Mouse (Mus musculus) liver, embryonic 12.5 days (tissue): ENCODE measurements around the gene March9. TPM values are rescaled to one million over a fixed set of nuclear protein-coding genes. Genes with fewer than 3 reads are reported as not detected.

ENCODE experiments used
- ATAC-seq: fragments of 200-750 bp; cut with Nextera tagmentation; 2 replicates; pipeline ENCODE4 v1.8.0; 2017; ENCODE audit warnings: moderate number of reproducible peaks, mild to moderate bottlenecking, moderate library complexity
- H3K27ac ChIP-seq: fragments of 300-500 bp; sonication (generic); 2 replicates; pipeline ENCODE4 v1.5.1; 2016; ENCODE audit warnings: mild to moderate bottlenecking
- H3K27me3 ChIP-seq: fragments of 300-500 bp; sonication (generic); replicated peaks from 2 replicates; pipeline ENCODE4 v1.6.1; 2016; ENCODE audit warnings: mild to moderate bottlenecking, moderate library complexity
- H3K36me3 ChIP-seq: fragments of 300-500 bp; sonication (generic); 2 replicates; pipeline ENCODE4 v1.6.1; 2016; ENCODE audit warnings: mild to moderate bottlenecking, moderate library complexity
- H3K4me1 ChIP-seq: fragments of 300-500 bp; sonication (generic); 2 replicates; pipeline ENCODE4 v1.6.1; 2016
- H3K4me2 ChIP-seq: fragments of 300-500 bp; sonication (generic); 2 replicates; pipeline ENCODE4 v1.6.1; 2016; ENCODE audit warnings: mild to moderate bottlenecking, moderate library complexity
- H3K4me3 ChIP-seq: fragments of 300-500 bp; sonication (generic); 2 replicates; pipeline ENCODE4 v1.5.1; 2016; ENCODE audit warnings: mild to moderate bottlenecking, moderate library complexity
- H3K9ac ChIP-seq: fragments of 300-500 bp; sonication (generic); 2 replicates; pipeline ENCODE4 v1.6.1; 2016; ENCODE audit warnings: mild to moderate bottlenecking, moderate library complexity
- H3K9me3 ChIP-seq: fragments of 300-500 bp; sonication (generic); replicated peaks from 2 replicates; pipeline ENCODE4 v1.6.1; 2016; ENCODE audit warnings: mild to moderate bottlenecking, moderate library complexity
- WGBS: fragments of 180-500 bp; shearing (Covaris S2); methylation state at CpG from one replicate; pipeline ENCODE4 v1.1.7; 2016; ENCODE audit not compliant: insufficient replicate concordance; 5-methylcytosine and 5-hydroxymethylcytosine counted together
- polyA plus RNA-seq: library from polyadenylated mRNA; unstranded; fragments of >200 nt; fragmentation: Nextera tagmentation; extraction: Ambion mirVana; gene quantifications from 2 replicates; pipeline ENCODE4 v1.2.1, GENCODE M21; 2016

Gene March9
- 0.06 and 0.20 TPM in 2 replicates for polyA plus RNA-seq

GRCm38 (mm10) chr10:127059968-127060916 is at the start of gene March9:
TSS of gene March9 (minus strand) at chr10:127060184.
- no peak within 1 kb of the TSS for H3K27ac ChIP-seq
- H3K9ac ChIP-seq = peak within 1 kb of the TSS; percentile 64
- H3K36me3 ChIP-seq = peaks cover 8% of the 10 kb centered on the region
- H3K27me3 ChIP-seq = peaks cover 74% of the 10 kb centered on the region
- H3K4me2 ChIP-seq = peak within 1 kb of the TSS; percentile 98
- 3% methylated on average over 32 of the region's 72 CpGs for WGBS
- H3K4me1 ChIP-seq = peaks cover 48% of the 10 kb centered on the region
- ATAC-seq = no peak
- H3K9me3 ChIP-seq = no peaks in the 10 kb centered on the region
- peak within 1 kb of the TSS; percentile 67 for H3K4me3 ChIP-seq

- Histone ChIP-seq H3K4me1 (peaks cover 39% of the 10 kb centered on the region), H3K4me3 (no peak overlapping the region), H3K36me3 (peaks cover 49% of the 10 kb centered on the region), H3K9ac (no peak overlapping the region), H3K27me3 (no peaks in the 10 kb centered on the region), H3K9me3 (no peaks in the 10 kb centered on the region), H3K4me2 (peak overlapping the region; percentile 49), H3K27ac (peak overlapping the region; percentile 59)
- 34% methylated on average over 3 of the region's 3 CpGs for WGBS
- ATAC-seq = peak; percentile 61
Observed at GRCm38 (mm10) chr10:127108262-127108583, 48.2 kb upstream of the March9 start.

GRCm38 (mm10) chr10:127107563-127108261 is 47.7 kb upstream of the March9 start:
- no peaks in the 10 kb centered on the region for H3K27me3 ChIP-seq
- no peak overlapping the region for H3K4me3 ChIP-seq
- no peaks in the 10 kb centered on the region for H3K9me3 ChIP-seq
- peaks cover 44% of the 10 kb centered on the region for H3K36me3 ChIP-seq
- H3K4me1 ChIP-seq = peaks cover 43% of the 10 kb centered on the region
- peak overlapping the region; percentile 49 for H3K4me2 ChIP-seq
- H3K27ac ChIP-seq = peak overlapping the region; percentile 59
- H3K9ac ChIP-seq = no peak overlapping the region
- peak; percentile 82 for ATAC-seq
- WGBS = 35% methylated on average over 16 of the region's 16 CpGs

GRCm38 (mm10) chr10:127103631-127104030 is 43.6 kb upstream of the March9 start:
- Histone ChIP-seq H3K27me3 (no peaks in the 10 kb centered on the region), H3K4me1 (peaks cover 56% of the 10 kb centered on the region), H3K27ac (no peak overlapping the region), H3K9me3 (no peaks in the 10 kb centered on the region), H3K36me3 (peaks cover 43% of the 10 kb centered on the region), H3K4me2 (no peak overlapping the region), H3K9ac (no peak overlapping the region), H3K4me3 (no peak overlapping the region)
- no peak for ATAC-seq
- WGBS = 26% methylated on average over 7 of the region's 7 CpGs

- H3K27me3 ChIP-seq = no peaks in the 10 kb centered on the region
- no peak overlapping the region for H3K9ac ChIP-seq
- H3K36me3 ChIP-seq = peaks cover 55% of the 10 kb centered on the region
- no peak overlapping the region for H3K4me2 ChIP-seq
- WGBS = 52% methylated on average over 6 of the region's 6 CpGs
- H3K9me3 ChIP-seq = no peaks in the 10 kb centered on the region
- ATAC-seq = no peak
- H3K4me3 ChIP-seq = no peak overlapping the region
- H3K27ac ChIP-seq = no peak overlapping the region
- peaks cover 44% of the 10 kb centered on the region for H3K4me1 ChIP-seq
Observed at GRCm38 (mm10) chr10:127101151-127101550, 41.2 kb upstream of the March9 start.

GRCm38 (mm10) chr10:127100414-127100813 is 40.4 kb upstream of the March9 start:
- Histone ChIP-seq H3K4me3 (no peak overlapping the region), H3K36me3 (peaks cover 57% of the 10 kb centered on the region), H3K27me3 (no peaks in the 10 kb centered on the region), H3K4me2 (peak overlapping the region; percentile 35), H3K9me3 (no peaks in the 10 kb centered on the region), H3K27ac (peak overlapping the region; percentile 62), H3K4me1 (peaks cover 44% of the 10 kb centered on the region), H3K9ac (no peak overlapping the region)
- ATAC-seq = peak; percentile 73
- 27% methylated on average over 8 of the region's 8 CpGs for WGBS

GRCm38 (mm10) chr10:127099868-127100267 is 39.9 kb upstream of the March9 start:
- 76% methylated on average over 15 of the region's 15 CpGs for WGBS

GRCm38 (mm10) chr10:127099191-127099590 is 39.2 kb upstream of the March9 start:
- Histone ChIP-seq H3K4me2 (no peak overlapping the region), H3K27ac (no peak overlapping the region), H3K9ac (no peak overlapping the region), H3K4me1 (peaks cover 41% of the 10 kb centered on the region), H3K4me3 (no peak overlapping the region), H3K27me3 (no peaks in the 10 kb centered on the region), H3K9me3 (no peaks in the 10 kb centered on the region), H3K36me3 (peaks cover 57% of the 10 kb centered on the region)
- ATAC-seq = no peak
- 77% methylated on average over 10 of the region's 10 CpGs for WGBS

More at GRCm38 (mm10) chr10:127099868-127100267, 39.9 kb upstream of the March9 start:
- peaks cover 58% of the 10 kb centered on the region for H3K36me3 ChIP-seq
- peak overlapping the region; percentile 35 for H3K4me2 ChIP-seq
- no peak overlapping the region for H3K9ac ChIP-seq
- no peak for ATAC-seq
- no peaks in the 10 kb centered on the region for H3K9me3 ChIP-seq
- peaks cover 44% of the 10 kb centered on the region for H3K4me1 ChIP-seq
- no peaks in the 10 kb centered on the region for H3K27me3 ChIP-seq
- no peak overlapping the region for H3K4me3 ChIP-seq
- H3K27ac ChIP-seq = 0 out of 2 replicates have a peak overlapping the region, but pooled peaks have one; percentile 62

- Histone ChIP-seq H3K27me3 (no peaks in the 10 kb centered on the region), H3K36me3 (peaks cover 57% of the 10 kb centered on the region), H3K4me3 (no peak overlapping the region), H3K4me2 (no peak overlapping the region), H3K4me1 (peaks cover 35% of the 10 kb centered on the region), H3K9ac (no peak overlapping the region), H3K9me3 (no peaks in the 10 kb centered on the region), H3K27ac (no peak overlapping the region)
- no peak for ATAC-seq
- WGBS = 78% methylated on average over 20 of the region's 20 CpGs
Observed at GRCm38 (mm10) chr10:127098514-127098913, 38.5 kb upstream of the March9 start.

GRCm38 (mm10) chr10:127094382-127094802 is 34.4 kb upstream of the March9 start:
- Histone ChIP-seq H3K27me3 (peaks cover 34% of the 10 kb centered on the region), H3K9ac (no peak overlapping the region), H3K4me3 (no peak overlapping the region), H3K4me1 (peaks cover 29% of the 10 kb centered on the region), H3K27ac (no peak overlapping the region), H3K36me3 (peaks cover 44% of the 10 kb centered on the region), H3K9me3 (no peaks in the 10 kb centered on the region), H3K4me2 (no peak overlapping the region)
- 56% methylated on average over 7 of the region's 7 CpGs for WGBS
- ATAC-seq = no peak

- Histone ChIP-seq H3K4me1 (peaks cover 23% of the 10 kb centered on the region), H3K4me3 (no peak overlapping the region), H3K36me3 (peaks cover 28% of the 10 kb centered on the region), H3K4me2 (no peak overlapping the region), H3K9ac (no peak overlapping the region), H3K27me3 (peaks cover 44% of the 10 kb centered on the region), H3K9me3 (no peaks in the 10 kb centered on the region), H3K27ac (no peak overlapping the region)
- WGBS = 31% methylated on average over 4 of the region's 4 CpGs
- no peak for ATAC-seq
Observed at GRCm38 (mm10) chr10:127092742-127093141, 32.8 kb upstream of the March9 start.
